Mouse (Mus musculus) spleen, adult 2 months (tissue): ENCODE measurements around the gene Klhl5.

Source experiments
- CTCF ChIP-seq: fragments of 200-500 bp; IDR thresholded peaks from 2 replicates; pipeline ENCODE4 v1.5.1; 2011; ENCODE audit warnings: mild to moderate bottlenecking, inconsistent platforms; ENCODE audit not compliant: insufficient read depth, insufficient read length, insufficient replicate concordance; ENCODE audit errors: extremely low read depth
- POLR2A ChIP-seq: fragments of 200-500 bp; IDR thresholded peaks from 2 replicates; pipeline ENCODE4 v1.6.1; 2011; ENCODE audit warnings: low read depth, low read length, inconsistent platforms

- TF ChIP-seq CTCF (no peak), POLR2A (no peak)
These were observed 87.1 kb downstream of the Klhl5 start for GRCm38 (mm10) chr5:65194441-65194840.
